Mouse (Mus musculus): ENCODE measurements around the gene Aldh1a1.
"Not testable (repeated sequence)": the region's sequence is repeated elsewhere in the genome, so short reads cannot be mapped to it uniquely, and the experiment has no call there.

Gene Aldh1a1

DNA sequence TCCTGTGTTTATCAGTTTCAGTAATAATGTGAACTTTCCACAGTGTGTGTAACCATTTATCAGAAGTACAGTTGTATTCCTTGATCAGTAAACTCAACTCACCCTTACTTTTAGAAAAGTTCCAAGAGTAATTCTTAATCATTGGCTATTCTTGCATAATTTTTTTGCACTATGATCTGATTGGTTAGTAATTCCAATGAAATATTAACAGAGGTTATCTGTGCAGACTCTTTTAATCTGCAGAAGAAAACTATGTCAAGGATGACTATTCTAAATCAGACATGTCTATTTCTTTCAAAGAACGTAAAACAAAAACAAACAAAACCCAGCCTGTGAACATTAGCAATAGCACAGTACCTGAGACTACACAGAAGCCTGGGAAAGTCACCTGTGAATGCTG, 62.9 kb downstream of the Aldh1a1 start:
- no peak for DNase-seq (ENCODE audit: low spot score)

GRCm38 (mm10) chr19:20557211-20557610, 64.7 kb downstream of the Aldh1a1 start:
- no peak for DNase-seq (ENCODE audit: low spot score)

DNA sequence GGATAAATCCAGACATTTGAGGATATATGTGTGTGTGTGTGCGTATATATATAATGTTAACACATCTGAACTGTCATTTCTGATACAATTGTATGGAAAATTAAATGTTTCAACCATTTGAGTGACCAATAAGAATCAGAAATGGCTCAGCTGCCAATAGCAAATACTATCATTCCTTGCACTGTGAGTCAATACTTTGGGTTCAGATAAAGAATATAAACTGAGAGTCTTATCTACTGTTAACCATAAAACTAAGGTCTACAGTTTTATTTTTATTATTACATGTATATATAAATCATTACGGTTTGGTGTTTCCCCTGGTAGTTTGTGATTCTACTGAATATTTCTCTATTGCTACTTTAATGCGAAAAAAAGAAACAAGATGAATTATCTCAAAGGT, 65.6 kb downstream of the Aldh1a1 start:
- no peak for DNase-seq (ENCODE audit: low spot score)

GRCm38 (mm10) chr19:20558544-20558943, 66.0 kb downstream of the Aldh1a1 start:
- DNase-seq (ENCODE audit: low spot score), result no peak

GRCm38 (mm10) chr19:20558952-20559351, 66.4 kb downstream of the Aldh1a1 start:
- DNase-seq (ENCODE audit: low spot score), result peak; percentile 37

DNA sequence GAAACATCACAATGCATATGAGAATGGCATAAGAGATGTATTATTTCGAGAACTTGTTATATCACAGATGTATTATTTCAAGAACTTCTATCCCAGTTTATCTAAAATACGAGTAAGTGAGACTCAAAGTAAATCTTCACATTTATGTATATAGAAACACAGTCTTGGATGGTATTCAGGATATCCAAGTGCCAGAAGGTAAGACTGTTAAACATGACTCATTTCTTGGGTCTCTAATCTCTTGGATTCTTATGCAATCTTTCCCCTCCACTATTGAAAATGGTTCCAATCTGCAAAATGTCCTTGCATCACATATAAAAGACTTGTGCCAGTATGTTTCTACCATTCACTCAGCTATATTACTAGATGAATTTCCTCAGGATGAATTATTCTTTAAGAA, 67.4 kb downstream of the Aldh1a1 start:
- no peak for DNase-seq (ENCODE audit: low spot score)

- DNase-seq (ENCODE audit: low spot score), result no peak
Measured at GRCm38 (mm10) chr19:20562396-20562795, 69.9 kb downstream of the Aldh1a1 start.

DNA sequence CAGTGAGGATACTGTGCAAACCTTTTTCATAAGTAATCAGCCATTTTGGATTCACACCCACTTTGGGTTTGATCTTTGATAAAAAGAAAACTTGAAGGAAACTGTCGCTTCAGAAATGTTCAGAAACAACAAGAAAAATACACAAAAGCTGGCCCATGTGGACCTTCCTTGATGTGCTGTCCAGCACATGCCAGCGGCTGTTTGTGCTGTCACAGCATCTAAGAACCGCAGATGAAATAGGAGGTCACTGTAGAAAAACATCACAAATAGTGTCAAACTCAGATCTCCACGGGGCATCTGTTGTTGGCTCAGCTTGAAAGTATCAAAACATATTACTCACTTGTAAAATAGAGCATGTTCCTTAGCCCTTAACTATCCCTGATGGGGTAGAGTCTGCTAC, 73.8 kb downstream of the Aldh1a1 start:
- no peak for DNase-seq (ENCODE audit: low spot score)

GRCm38 (mm10) chr19:20567039-20567438, 74.5 kb downstream of the Aldh1a1 start:
- no peak for DNase-seq (ENCODE audit: low spot score)

- DNase-seq (ENCODE audit: low spot score), result no peak
Measured at GRCm38 (mm10) chr19:20576984-20577383, 84.5 kb downstream of the Aldh1a1 start.

DNA sequence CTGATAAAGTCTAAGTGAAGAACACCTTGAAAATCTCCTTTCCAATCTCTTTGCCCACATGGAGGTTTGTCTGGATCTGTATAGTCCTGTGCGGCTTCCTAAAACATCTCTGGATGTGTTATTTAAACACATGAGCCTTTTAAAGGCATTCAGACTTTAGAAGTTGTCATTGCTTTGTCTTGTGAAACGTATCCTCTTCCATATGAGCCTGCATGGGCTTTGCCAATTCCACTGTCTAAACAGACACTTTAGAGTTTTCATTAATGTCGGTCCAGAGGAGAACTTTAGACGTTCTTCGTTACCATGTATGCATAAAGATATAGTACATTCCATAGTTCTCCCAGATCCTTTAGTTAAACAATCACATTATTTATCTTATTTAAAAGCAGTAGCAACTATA, 84.9 kb downstream of the Aldh1a1 start:
- no peak for DNase-seq (ENCODE audit: low spot score)

DNA sequence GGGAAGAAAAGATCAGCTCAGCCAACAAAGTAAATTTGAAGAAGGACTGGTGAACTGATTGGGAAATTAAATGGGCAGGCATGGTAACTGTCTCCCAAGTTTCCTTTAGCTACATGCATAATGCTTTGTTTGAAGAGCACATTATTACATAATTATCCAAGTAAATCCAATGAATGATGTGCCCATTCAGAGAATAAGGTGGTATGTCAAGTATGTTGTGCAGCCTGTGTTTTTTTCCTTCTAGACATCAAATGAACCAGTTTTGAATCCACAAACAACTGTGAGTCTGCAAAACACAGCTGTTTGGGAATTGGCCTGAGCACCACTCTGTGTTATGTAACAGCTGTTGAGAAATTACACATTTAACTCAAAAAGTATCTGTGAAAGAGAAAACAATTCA, 107.4 kb downstream of the Aldh1a1 start:
- DNase-seq (ENCODE audit: low spot score), result peak; percentile 55

GRCm38 (mm10) chr19:20601739-20602138, 109.2 kb downstream of the Aldh1a1 start:
- DNase-seq (ENCODE audit: low spot score), result peak; percentile 80

DNA sequence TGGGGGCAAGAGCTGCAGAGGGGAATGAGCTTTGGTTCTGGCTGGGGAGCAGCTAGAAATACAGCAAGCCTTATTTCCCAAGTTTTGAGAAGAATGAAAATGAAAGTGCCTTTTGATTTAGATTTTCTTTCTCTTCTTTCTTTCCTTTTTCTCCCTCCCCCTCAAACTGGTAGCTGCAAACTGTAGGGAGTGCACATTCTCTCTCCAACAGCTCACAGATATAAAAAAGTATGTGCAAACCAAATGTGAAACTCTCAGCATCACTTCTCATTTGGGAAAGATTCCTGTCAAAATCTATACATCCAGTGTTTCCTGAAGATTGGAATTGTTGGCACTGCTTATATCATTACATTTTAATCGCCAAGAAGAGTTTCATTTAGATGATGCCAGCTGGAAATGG, 110.7 kb downstream of the Aldh1a1 start:
- DNase-seq (ENCODE audit: low spot score), result no peak

DNA sequence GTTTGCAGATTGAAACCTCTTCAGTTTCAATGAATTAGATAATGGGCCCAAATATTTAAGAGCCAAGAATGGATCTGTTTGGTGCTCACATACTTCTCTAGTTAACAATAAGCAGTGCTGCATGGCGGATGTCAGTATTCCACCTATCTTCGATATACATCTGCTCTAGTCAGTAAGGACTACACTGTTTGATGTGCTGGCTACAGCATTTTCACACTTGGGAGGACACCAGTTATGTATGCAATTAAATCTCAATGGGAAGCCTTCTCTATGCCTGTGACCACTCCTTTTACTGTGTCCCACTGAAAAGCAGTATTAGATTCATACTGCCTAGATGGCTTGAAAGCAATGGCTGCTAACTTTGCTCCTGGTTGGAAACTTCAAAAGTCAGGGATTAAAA, 111.4 kb downstream of the Aldh1a1 start:
- no peak for DNase-seq (ENCODE audit: low spot score)

DNA sequence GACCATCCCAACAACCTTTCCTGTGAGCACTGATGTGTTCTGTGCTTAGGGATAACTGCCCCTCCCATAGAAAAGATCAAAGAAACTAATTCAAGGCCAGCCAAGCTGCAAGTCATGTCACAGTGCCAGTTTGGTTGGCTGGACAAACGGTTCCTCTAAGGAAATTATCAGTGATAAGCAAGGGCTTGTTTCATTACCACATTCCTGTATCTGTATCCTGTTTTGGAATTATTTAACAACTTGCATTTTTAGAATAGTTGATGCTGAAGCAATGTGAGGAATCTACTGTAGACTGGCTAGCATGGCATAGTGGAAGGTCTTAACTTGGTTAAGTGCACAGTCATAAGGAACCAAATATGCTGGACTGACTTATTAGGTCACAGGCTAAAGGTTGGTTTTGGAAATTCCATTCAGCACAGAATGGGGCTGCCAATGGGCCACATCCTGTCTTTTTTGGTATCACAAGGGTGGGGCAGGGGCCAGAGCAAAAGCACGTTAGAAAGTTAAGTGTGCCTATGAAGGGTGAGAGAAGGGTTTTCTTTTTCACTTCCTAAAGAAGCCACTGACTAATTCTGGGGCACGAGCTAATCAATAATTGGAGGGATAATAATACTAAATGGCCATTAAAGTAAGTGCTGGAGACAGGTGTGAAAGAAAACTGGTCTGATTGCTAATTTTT, 121.9 kb downstream of the Aldh1a1 start:
- no peak for DNase-seq (ENCODE audit: low spot score)

DNA sequence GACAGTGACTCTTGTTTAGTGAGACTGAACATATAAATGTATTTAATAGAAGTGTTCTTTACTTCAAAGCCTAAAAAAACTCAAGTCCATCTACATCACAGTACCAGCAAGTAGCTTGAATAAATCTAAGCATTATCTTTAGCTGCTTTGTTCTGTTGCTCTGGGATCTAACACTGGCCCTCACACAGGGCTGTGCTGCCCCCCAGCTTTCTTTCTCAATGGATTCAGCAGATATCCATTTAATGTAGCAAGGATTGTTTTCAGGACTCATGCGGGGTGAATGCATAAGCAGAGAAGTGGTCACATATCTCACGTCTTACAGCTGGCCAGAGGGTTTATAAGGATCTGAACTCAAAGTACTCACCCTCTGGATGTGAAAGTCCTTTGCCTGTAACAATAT, 129.9 kb downstream of the Aldh1a1 start:
- DNase-seq (ENCODE audit: low spot score), result no peak

DNA sequence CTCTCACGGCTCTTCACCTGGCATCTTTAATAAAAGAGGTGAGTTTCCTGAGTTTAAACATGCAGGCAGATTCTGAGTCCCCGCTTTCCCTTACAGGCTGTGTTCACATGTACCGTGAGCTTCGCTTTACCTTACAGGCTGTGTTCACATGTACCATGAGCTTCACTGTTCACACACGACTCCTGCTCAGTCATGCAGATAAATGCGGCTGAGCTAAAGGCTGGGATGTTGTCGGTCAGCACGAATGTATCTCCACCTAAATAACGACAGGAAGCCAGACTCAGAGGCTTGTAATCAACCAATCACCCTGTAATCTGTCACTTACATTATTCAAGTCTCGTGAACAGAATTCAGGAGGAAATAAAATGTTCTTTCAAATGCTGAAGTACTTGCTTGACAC, 130.9 kb downstream of the Aldh1a1 start:
- no peak for DNase-seq (ENCODE audit: low spot score)

GRCm38 (mm10) chr19:20631020-20631419, 138.5 kb downstream of the Aldh1a1 start:
- no peak for DNase-seq (ENCODE audit: low spot score)

GRCm38 (mm10) chr19:20633876-20634691, 141.6 kb downstream of the Aldh1a1 start:
- no peak for DNase-seq (ENCODE audit: low spot score)

GRCm38 (mm10) chr19:20644346-20644745, 151.8 kb downstream of the Aldh1a1 start:
- DNase-seq (ENCODE audit: low spot score), result no peak

GRCm38 (mm10) chr19:20647496-20647895, 155.0 kb downstream of the Aldh1a1 start:
- not testable (repeated sequence) for DNase-seq (ENCODE audit: low spot score)

GRCm38 (mm10) chr19:20650008-20650407, 157.5 kb downstream of the Aldh1a1 start:
- no peak for DNase-seq (ENCODE audit: low spot score)
